Mouse (Mus musculus): ENCODE results near the gene Trpm8. TPM values are rescaled to one million over a fixed set of nuclear protein-coding genes. Genes with fewer than 3 reads are reported as not detected.

Trpm8 gene
- polyA plus RNA-seq, 1 experiment from 2014 or later: not detected

DNA sequence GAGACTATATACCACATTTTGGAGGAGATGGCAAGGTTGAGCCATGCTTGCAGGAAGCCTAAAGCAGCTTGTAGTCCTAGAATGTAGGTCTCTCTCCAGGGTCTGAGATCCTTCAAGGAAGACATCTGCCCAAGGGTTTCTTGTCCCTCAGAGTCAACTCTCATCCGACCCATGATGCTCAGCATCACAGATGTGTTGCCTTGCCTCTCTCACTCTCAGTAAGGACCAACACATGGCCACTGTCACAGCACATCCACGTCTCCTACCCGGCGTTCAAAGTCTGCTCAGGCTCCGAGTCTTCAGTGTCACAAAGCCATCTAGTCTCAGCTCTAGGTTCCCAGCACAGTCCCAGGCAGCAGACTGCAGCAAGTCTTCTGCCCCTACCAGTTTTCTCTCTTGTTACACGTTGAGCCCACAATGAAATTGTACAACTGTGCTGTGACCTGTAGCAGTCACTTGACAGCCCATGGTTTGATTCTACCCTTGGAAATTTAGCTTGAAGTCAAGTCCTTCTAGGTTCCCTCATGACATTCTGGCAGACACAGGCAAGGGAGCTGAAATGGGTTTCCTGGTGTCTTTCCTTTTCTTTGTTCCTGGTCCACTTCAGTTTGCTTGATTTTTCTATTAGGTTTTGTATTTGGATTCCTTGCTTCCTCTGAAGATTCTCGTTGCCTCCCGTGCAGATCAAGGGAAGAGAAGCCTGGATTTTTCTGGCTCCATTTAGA is 27.0 kb downstream of the Trpm8 start:
- Histone ChIP-seq H3K79me2 (ENCODE audit: inconsistent target) (no peaks in the 10 kb centered on the region), H3K4me3 (ENCODE audit: inconsistent target) (no peak overlapping the region), H3K27ac (no peak overlapping the region), H3K36me3 (ENCODE audit: inconsistent target) (no peaks in the 10 kb centered on the region)
- 59% methylated on average over 8 of the region's 8 CpGs for WGBS (ENCODE audit: missing documents)

DNA sequence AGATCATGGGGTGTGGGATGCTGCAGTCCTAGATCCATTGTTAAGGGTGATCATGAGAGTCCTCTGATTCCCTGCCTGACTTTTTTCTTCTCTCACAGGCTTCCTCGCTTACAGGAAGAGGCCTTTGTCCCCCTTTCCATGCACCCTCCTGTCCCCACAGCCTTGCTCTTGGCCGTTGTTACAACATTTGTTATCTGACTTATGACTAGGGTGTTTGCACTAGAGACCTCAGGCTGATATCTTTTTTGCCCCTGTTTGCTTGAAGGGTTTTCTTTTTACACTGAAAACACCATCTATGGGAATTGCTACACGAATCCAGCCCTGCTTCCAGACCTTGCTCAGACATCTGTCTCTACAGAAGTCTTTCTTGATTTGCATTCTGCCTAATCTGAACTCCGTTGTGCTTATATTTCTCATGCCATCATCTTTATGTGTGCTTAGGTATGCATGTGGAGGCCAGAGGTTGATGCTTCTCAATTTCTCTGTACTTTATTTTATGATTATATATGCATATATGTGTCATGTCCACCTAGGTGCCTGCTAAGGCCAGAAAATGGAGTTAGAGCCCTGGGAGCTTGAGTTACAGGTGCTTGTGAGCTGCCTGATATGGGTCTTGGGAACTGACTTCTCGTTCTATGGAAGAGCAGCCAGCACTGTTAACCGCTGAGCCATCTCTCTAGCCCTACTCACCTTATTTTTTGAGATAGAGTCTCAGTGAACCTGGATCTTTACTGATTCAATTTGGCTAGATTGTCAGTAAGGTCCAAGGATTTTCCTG is 27.7 kb downstream of the Trpm8 start:
- Histone ChIP-seq H3K79me2 (ENCODE audit: inconsistent target) (no peaks in the 10 kb centered on the region), H3K36me3 (ENCODE audit: inconsistent target) (no peaks in the 10 kb centered on the region), H3K27ac (no peak overlapping the region), H3K4me3 (ENCODE audit: inconsistent target) (no peak overlapping the region)
- 44% methylated on average over 6 of the region's 6 CpGs for WGBS (ENCODE audit: missing documents)

DNA sequence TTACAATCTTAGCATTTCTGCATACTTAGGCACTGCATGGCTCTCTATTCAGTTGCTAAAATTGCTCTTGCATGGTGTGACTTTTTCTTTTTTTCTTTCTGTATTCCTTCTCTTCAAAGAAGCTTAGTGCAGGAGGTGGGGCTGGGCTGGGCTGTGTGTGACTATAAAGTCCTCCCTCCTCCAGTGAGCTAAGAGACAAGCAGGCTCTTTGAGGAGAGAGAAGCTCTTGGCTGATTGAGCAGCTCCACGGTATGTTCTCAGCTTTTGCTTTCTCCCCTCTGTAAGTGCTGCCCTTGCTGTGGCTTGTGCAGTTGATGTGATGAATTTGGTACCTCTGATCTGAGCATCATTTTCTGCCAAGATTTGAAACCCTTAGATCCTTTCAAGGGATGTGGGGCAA is 29.1 kb downstream of the Trpm8 start:
- H3K4me3 ChIP-seq (ENCODE audit: inconsistent target): no peak overlapping the region
- H3K36me3 ChIP-seq (ENCODE audit: inconsistent target): no peaks in the 10 kb centered on the region
- no peak overlapping the region for H3K27ac ChIP-seq
- WGBS (ENCODE audit: missing documents): 86% methylated on average over 1 of the region's 1 CpGs
- no peaks in the 10 kb centered on the region for H3K79me2 ChIP-seq (ENCODE audit: inconsistent target)

DNA sequence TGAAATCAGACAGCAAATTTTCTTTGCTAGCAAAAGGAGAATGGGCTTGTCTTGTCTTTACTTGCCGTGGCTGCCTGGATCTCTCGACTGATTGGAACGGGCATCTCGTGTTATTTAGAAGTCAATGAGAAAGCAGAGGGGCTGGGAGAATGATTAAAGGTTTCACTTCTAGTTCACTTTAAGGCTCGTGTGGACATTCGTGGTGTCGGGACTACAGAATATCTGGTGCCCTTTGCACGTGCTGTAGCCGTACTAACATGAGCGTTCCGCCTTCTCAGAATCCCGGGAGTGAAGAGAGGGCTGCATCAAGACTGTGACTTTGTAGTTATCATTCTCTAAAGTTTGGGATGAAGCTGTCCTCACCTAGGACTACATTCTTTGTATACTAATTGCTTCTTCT is 29.7 kb downstream of the Trpm8 start:
- Histone ChIP-seq H3K79me2 (ENCODE audit: inconsistent target) (no peaks in the 10 kb centered on the region), H3K4me3 (ENCODE audit: inconsistent target) (no peak overlapping the region), H3K27ac (no peak overlapping the region), H3K36me3 (ENCODE audit: inconsistent target) (no peaks in the 10 kb centered on the region)
- WGBS (ENCODE audit: missing documents): 67% methylated on average over 12 of the region's 12 CpGs

DNA sequence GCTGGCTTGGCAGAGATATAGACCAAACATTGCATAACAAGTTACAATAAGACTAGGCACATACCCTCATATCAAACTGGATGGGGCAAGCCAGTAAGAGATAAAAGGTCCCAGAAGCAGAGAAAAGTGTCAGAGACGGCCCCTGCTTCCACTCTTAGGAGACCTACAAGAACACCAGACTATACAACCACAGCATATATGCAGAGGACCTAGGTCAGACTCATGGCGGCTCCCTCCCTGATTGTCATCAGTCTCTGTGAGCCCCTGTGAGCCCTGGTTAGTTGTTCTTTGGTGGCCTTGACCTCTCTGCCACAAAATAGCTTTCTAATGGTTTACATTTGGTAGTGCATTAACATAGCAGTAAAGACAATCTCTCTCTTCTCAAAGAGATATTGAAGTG is 31.6 kb downstream of the Trpm8 start:
- Histone ChIP-seq H3K79me2 (ENCODE audit: inconsistent target) (no peaks in the 10 kb centered on the region), H3K36me3 (ENCODE audit: inconsistent target) (no peaks in the 10 kb centered on the region), H3K27ac (no peak overlapping the region), H3K4me3 (ENCODE audit: inconsistent target) (no peak overlapping the region)
- 50% methylated on average over 2 of the region's 2 CpGs for WGBS (ENCODE audit: missing documents)

DNA sequence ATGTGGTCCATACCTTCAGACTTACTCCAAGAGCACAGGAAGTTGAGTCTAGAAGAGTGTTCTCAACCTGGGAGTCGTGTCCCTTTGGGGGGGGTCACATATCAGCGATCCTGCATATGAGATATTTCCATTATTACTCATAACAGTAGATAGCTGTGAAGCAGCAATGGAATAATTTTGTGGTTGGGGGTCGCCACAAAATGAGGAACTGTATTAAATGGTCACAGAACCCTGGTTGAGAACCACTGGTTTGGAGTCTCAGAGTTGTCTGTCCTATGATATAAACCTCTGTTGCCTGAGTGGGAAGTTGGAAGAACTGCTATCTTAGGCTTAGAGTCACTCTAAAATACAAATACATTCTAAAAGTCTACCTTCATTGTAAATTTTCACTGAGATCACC is 32.4 kb downstream of the Trpm8 start:
- Histone ChIP-seq H3K79me2 (ENCODE audit: inconsistent target) (no peaks in the 10 kb centered on the region), H3K4me3 (ENCODE audit: inconsistent target) (no peak overlapping the region), H3K36me3 (ENCODE audit: inconsistent target) (no peaks in the 10 kb centered on the region), H3K27ac (no peak overlapping the region)
- 40% methylated on average over 3 of the region's 3 CpGs for WGBS (ENCODE audit: missing documents)

DNA sequence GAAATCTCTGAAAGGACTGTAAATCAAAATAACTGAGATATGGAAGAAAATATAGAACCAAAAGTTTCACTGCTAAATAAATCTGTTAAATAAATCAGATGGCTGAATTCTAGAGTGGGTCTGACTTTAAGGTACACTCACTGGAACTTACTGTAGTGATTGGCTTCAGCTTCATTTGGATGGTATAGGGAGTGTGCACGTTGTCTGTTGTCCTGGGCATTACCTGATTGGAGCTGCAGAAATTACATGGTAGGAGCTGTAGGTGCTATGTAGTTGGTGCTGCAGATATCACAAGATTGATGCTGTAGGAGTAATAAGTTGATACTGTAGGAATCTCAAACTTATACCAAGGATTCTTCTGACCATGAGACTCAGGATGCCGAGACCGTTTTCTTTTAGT is 32.9 kb downstream of the Trpm8 start:
- 64% methylated on average over 3 of the region's 3 CpGs for WGBS (ENCODE audit: missing documents)

DNA sequence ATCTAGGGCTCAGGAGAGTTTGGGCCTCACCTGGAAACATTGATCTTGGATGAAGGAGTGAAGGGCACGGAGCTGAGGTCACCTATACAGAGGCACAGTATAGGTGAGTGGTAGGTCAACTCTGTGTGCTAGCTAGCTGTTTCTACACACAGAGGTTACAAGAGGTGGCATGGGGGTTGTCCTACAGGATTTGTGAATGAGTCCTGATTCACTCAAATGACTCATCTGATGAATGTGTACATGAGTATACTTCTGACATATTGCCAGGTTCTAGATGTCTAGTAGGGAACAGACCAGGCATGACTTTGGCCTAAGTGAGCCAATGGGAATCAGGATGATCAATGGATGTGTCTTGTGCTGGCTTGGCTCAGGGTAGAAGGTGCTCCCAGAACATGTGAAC is 39.8 kb downstream of the Trpm8 start:
- Histone ChIP-seq H3K4me3 (ENCODE audit: inconsistent target) (no peak overlapping the region), H3K36me3 (ENCODE audit: inconsistent target) (no peaks in the 10 kb centered on the region), H3K27ac (no peak overlapping the region), H3K79me2 (ENCODE audit: inconsistent target) (no peaks in the 10 kb centered on the region)
- 86% methylated on average over 1 of the region's 1 CpGs for WGBS (ENCODE audit: missing documents)

More for the DNA sequence above, 32.9 kb downstream of the Trpm8 start:
- no peaks in the 10 kb centered on the region for H3K79me2 ChIP-seq (ENCODE audit: inconsistent target)
- no peaks in the 10 kb centered on the region for H3K36me3 ChIP-seq (ENCODE audit: inconsistent target)
- no peak overlapping the region for H3K27ac ChIP-seq
- no peak overlapping the region for H3K4me3 ChIP-seq (ENCODE audit: inconsistent target)

DNA sequence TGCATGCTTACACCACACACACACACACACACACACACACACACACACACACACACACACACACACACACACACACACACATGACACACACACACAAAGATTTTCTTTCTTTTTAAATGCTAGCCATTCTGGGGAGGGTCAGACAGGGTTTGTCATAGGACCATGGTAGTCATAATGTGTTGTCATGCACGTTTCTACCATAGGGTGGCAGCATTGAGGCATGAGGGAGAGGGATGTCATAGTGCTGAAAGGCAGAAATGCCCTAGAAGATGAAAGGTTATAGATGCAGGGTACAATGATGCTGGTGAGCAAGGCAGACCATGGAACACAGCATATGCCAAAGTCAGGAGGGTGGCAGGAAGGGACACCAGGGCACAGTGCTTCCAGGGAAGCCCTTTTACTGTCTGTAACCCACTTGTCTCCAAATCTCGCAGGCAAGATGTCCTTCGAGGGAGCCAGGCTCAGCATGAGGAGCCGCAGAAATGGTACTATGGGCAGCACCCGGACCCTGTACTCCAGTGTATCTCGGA is 41.1 kb downstream of the Trpm8 start:
- H3K79me2 ChIP-seq (ENCODE audit: inconsistent target): no peaks in the 10 kb centered on the region
- no peak overlapping the region for H3K4me3 ChIP-seq (ENCODE audit: inconsistent target)
- H3K36me3 ChIP-seq (ENCODE audit: inconsistent target): no peaks in the 10 kb centered on the region
- WGBS (ENCODE audit: missing documents): 71% methylated on average over 6 of the region's 6 CpGs
- no peak overlapping the region for H3K27ac ChIP-seq

DNA sequence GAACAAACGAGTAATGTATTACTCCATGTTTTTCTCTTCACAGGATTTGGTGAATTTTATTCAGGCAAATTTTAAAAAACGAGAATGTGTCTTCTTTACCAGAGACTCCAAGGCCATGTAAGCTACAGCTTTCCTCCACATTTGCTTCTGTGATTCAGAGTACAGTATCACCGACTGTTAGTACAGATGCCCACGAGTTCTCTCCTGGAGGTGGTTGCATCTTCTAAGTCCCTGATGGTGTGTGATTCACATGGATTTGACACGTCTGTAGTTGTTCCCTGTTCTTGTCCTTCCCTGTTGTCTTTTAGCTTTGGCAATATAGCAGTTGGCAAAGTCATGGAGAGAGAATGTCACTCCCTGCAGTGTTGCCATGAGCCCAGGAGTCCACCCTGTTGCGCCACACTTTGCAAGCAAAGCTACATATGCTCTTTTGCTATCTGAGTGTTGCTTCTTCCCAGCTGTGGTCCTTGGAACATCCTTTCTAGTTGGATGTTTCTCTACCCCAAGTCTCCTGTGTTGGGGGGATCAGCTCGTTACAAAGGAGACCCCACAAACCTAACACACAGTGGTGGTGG is 43.4 kb downstream of the Trpm8 start:
- WGBS (ENCODE audit: missing documents): 83% methylated on average over 7 of the region's 7 CpGs
- no peak overlapping the region for H3K27ac ChIP-seq

DNA sequence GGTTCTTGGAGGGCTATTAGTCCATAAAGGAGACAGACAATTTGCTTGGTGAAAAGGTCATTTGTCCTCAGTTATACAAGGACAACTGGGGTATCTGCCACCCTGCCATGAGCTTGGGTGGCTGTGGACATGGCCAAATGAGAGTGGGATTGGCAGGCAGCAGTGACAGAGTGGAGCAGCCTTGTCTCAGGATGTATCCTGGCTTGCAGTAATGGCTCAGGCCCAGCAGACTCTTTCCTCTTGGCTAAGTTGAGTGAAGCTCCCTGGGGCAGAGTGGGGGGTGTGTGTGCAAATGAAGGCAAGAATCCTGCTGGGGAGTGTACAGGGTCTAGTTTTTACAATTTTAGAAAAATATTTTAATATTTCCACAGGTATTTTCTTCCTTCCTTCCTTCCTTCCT is 44.7 kb downstream of the Trpm8 start:
- H3K79me2 ChIP-seq (ENCODE audit: inconsistent target): no peaks in the 10 kb centered on the region
- H3K36me3 ChIP-seq (ENCODE audit: inconsistent target): no peaks in the 10 kb centered on the region
- no peak overlapping the region for H3K27ac ChIP-seq
- H3K4me3 ChIP-seq (ENCODE audit: inconsistent target): no peak overlapping the region

More for the DNA sequence above, 43.4 kb downstream of the Trpm8 start:
- no peaks in the 10 kb centered on the region for H3K36me3 ChIP-seq (ENCODE audit: inconsistent target)
- no peaks in the 10 kb centered on the region for H3K79me2 ChIP-seq (ENCODE audit: inconsistent target)
- no peak overlapping the region for H3K4me3 ChIP-seq (ENCODE audit: inconsistent target)

DNA sequence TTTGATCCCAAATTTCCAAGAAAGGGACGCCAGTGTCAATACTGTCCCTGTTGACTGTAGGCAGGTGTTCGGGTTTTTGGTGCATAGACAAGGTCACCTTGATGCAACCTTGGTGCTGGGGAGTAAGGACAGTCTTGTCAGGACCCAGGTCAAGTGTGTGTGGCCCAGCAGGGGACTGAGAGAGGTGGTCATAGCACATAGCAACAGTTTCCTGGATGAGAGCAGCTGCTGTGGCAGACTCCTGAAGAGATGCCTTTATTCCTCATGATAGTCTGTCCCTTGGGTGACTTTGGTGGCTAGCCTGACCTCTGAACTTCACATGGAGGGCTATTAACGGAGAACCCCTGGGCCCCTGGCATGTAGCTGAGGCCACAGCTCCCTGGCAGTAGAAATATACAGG is 45.6 kb downstream of the Trpm8 start:
- Histone ChIP-seq H3K4me3 (ENCODE audit: inconsistent target) (no peak overlapping the region), H3K79me2 (ENCODE audit: inconsistent target) (no peaks in the 10 kb centered on the region)

DNA sequence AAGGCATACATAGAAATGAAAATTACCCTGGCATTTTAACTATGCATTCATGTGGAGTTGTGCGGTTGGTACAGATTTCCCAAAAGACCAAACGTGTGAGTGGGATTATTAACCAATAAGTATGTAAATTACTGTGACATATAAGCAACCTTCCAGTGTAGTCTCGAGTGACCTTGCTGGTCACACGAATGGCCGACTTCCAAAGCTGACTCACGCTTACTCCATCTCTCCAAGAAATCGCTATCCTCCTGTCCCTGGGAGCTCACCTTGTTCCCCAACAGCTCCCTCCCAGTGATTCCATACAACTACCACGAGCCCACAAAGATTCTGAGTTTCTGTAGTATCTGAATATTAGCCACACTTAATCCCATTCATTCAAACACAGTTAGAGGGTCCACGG is 62.0 kb downstream of the Trpm8 start:
- 88% methylated on average over 9 of the region's 9 CpGs for WGBS (ENCODE audit: missing documents)
- H3K4me3 ChIP-seq (ENCODE audit: inconsistent target): no peak overlapping the region
- no peaks in the 10 kb centered on the region for H3K36me3 ChIP-seq (ENCODE audit: inconsistent target)
- no peak overlapping the region for H3K27ac ChIP-seq
- H3K79me2 ChIP-seq (ENCODE audit: inconsistent target): no peaks in the 10 kb centered on the region

More for the DNA sequence above, 45.6 kb downstream of the Trpm8 start:
- Histone ChIP-seq H3K36me3 (ENCODE audit: inconsistent target) (no peaks in the 10 kb centered on the region), H3K27ac (no peak overlapping the region)
- WGBS (ENCODE audit: missing documents): 89% methylated on average over 3 of the region's 3 CpGs

DNA sequence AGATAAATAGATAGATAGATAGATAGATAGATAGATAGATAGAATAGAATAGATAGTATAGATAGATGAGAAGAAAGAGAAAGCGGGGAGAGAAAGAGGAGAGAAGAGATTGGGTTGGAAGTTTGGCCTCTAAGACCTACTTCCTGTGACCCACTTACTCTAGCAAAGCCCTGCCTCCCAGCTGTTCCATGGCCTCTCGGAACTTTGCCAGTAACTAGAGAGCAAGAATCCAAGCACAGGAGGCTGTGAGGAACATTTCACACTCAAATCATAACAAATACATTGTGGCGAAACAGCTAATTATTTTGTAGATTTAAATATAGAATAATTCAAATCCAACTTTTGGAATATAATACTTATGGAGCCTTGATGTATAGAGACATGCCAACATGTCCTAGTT is 65.2 kb downstream of the Trpm8 start:
- Histone ChIP-seq H3K79me2 (ENCODE audit: inconsistent target) (no peaks in the 10 kb centered on the region), H3K36me3 (ENCODE audit: inconsistent target) (no peaks in the 10 kb centered on the region)
- 90% methylated on average over 3 of the region's 3 CpGs for WGBS (ENCODE audit: missing documents)

DNA sequence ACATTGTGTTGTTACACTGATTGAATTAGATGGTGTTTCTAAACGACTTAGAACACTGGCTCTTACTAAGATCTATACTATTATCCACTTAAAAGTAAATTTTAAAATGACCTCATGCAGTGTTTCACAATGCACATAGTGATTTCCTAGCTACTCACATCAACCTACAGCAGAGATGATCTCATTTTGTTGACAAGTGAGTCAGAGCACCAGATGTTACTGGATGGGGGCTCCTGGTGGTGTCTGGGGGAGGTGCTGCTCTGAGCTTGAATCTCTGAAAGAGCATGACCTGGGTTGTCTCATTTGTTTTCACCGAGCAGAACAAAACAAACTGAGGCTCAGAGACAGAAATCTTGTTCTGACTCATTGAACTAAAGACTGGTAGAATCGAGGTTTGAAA is 68.1 kb downstream of the Trpm8 start:
- no peak overlapping the region for H3K4me3 ChIP-seq (ENCODE audit: inconsistent target)
- H3K79me2 ChIP-seq (ENCODE audit: inconsistent target): no peaks in the 10 kb centered on the region
- no peak overlapping the region for H3K27ac ChIP-seq
- 57% methylated on average over 2 of the region's 3 CpGs for WGBS (ENCODE audit: missing documents)
- H3K36me3 ChIP-seq (ENCODE audit: inconsistent target): no peaks in the 10 kb centered on the region

More for the DNA sequence above, 65.2 kb downstream of the Trpm8 start:
- H3K4me3 ChIP-seq (ENCODE audit: inconsistent target): no peak overlapping the region
- no peak overlapping the region for H3K27ac ChIP-seq
